Mouse (Mus musculus) CD4-positive, CD25-positive, alpha-beta regulatory T cell, adult 4 months (primary cell): Measurements from ENCODE around the gene Fpr-rs6. TPM values are rescaled to one million over a fixed set of nuclear protein-coding genes. Genes with fewer than 3 reads are reported as not detected.

Experiments
- ATAC-seq: one replicate; pipeline ENCODE4 v1.8.0; 2017
- polyA plus RNA-seq, 2 experiments: library from polyadenylated mRNA; unstranded; fragments of 100-300 nt; shearing (Covaris generic); gene quantifications; one replicate each; pipeline ENCODE4 v1.2.1; 2017

Fpr-rs6 gene
- not detected for polyA plus RNA-seq

DNA sequence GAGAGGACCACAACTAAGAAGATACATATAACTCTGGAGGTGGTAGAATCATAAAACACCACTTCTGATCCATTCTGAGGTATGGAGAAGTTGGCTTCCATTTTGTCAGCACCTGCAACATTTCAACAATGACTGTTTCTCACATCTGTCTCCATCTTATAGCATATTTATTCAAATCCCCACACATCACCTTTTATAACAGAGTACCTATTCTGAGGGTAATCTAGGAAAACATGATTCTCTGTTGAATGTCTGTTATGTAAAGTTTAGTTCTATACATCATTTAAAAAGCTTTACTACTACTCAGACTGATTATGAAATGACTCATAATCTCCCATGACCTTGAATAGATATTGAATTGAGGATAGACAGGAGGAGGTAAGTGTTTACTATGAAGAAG, at the start of gene Fpr-rs6:
Fpr-rs6 (minus strand) TSS at position 101 of the 400 bp plus-strand sequence.
- no peak for ATAC-seq

Other genes with a start within 250 kb of the Fpr-rs6 start
- gene Vmn2r104, start 134.8 kb downstream of the Fpr-rs6 start, polyA plus RNA-seq = not detected
- gene Fpr-rs7, start 68.9 kb downstream of the Fpr-rs6 start, polyA plus RNA-seq = not detected
- not detected for gene Vmn2r105, start 52.0 kb upstream of the Fpr-rs6 start, polyA plus RNA-seq
- gene Vmn2r106, start 102.5 kb upstream of the Fpr-rs6 start, polyA plus RNA-seq = not detected
- gene Vmn2r107, start 162.1 kb upstream of the Fpr-rs6 start, polyA plus RNA-seq = not detected
- gene Vmn1r224, start 231.0 kb upstream of the Fpr-rs6 start, polyA plus RNA-seq = not detected